Mouse (Mus musculus): ENCODE data around the gene Erfe. TPM values are rescaled to one million over a fixed set of nuclear protein-coding genes. Genes with fewer than 3 reads are reported as not detected.

Gene Erfe
- polyA plus RNA-seq (2014; fragmentation: Nextera tagmentation; extraction: Ambion mirVana), result 2.3 and 2.5 TPM in 2 replicates

GRCm38 (mm10) chr1:91366215-91367108, at the start of gene Erfe:
TSS of gene Erfe (plus strand) at chr1:91366430.
- peak within 1 kb of the TSS; percentile 95 for H3K4me2 ChIP-seq (replicated peaks; ENCODE audit: low read depth, low read length)
- peak within 1 kb of the TSS; percentile 48 for H3K4me3 ChIP-seq (ENCODE audit: low read length)
- WGBS, result 1% methylated on average over 65 of the region's 68 CpGs
- peaks cover 2% of the 10 kb centered on the region; the same call in 1 of the 2 replicates for H3K9me3 ChIP-seq (ENCODE audit: control insufficient read depth, low read length)
- ATAC-seq (ENCODE audit: low FRiP score, low TSS enrichment), result peak; percentile 60
- peaks cover 14% of the 10 kb centered on the region; the same call in 1 of the 2 replicates for H3K36me3 ChIP-seq (ENCODE audit: control insufficient read depth, insufficient read depth, low read length)
- H3K9ac ChIP-seq (ENCODE audit: low read depth, low read length), result peak within 1 kb of the TSS; percentile 65
- H3K4me1 ChIP-seq (ENCODE audit: control insufficient read depth, insufficient read depth, low read length), result no peaks in the 10 kb centered on the region
- H3K27ac ChIP-seq (ENCODE audit: low read depth, low read length), result no peak within 1 kb of the TSS
- H3K27me3 ChIP-seq (ENCODE audit: control insufficient read depth, insufficient read depth, low read length), result no peaks in the 10 kb centered on the region

DNA sequence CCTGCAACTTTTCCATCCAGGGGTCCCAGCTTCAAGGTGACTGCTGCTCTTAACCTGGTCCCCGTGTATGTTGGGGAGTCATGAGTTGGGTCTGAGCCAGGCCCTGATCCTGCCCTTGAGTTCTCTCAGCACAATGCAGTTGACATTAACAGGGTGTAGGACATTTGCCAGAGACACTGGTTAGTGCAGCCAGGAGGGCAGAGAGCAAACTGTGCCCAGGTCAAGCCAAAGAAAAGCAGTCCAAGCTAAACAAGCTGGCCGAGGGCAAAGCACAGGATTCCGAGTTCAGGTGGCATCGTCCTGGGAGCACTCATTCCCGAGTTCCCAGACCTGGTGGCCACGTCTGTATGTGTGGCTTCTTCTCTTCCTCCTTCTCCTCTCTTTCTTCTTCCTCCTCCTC, 48.6 kb upstream of the Erfe start:
- 84% methylated on average over 6 of the region's 6 CpGs for WGBS

GRCm38 (mm10) chr1:91321760-91322438, 44.3 kb upstream of the Erfe start, which contains the start of gene Espnl:
TSS of gene Espnl (plus strand) at chr1:91322075.
- Histone ChIP-seq H3K27me3 (ENCODE audit: control insufficient read depth, insufficient read depth, low read length) (no peaks in the 10 kb centered on the region), H3K4me2 (replicated peaks; ENCODE audit: low read depth, low read length) (no peak within 1 kb of the TSS), H3K27ac (ENCODE audit: low read depth, low read length) (no peak within 1 kb of the TSS), H3K4me1 (ENCODE audit: control insufficient read depth, insufficient read depth, low read length) (no peaks in the 10 kb centered on the region), H3K4me3 (ENCODE audit: low read length) (no peak within 1 kb of the TSS), H3K36me3 (ENCODE audit: control insufficient read depth, insufficient read depth, low read length) (no peaks in the 10 kb centered on the region), H3K9me3 (ENCODE audit: control insufficient read depth, low read length) (no peaks in the 10 kb centered on the region), H3K9ac (ENCODE audit: low read depth, low read length) (no peak within 1 kb of the TSS)
- WGBS, result 57% methylated on average over 19 of the region's 19 CpGs
- peak; percentile 63 for ATAC-seq (ENCODE audit: low FRiP score, low TSS enrichment)

More for the DNA sequence above, 48.6 kb upstream of the Erfe start:
- Histone ChIP-seq H3K36me3 (ENCODE audit: control insufficient read depth, insufficient read depth, low read length) (no peaks in the 10 kb centered on the region), H3K4me3 (ENCODE audit: low read length) (no peak overlapping the region), H3K4me1 (ENCODE audit: control insufficient read depth, insufficient read depth, low read length) (0 out of 2 replicates have a peak, but pooled peaks cover 4% of the 10 kb centered on the region), H3K27me3 (ENCODE audit: control insufficient read depth, insufficient read depth, low read length) (no peaks in the 10 kb centered on the region), H3K9ac (ENCODE audit: low read depth, low read length) (no peak overlapping the region), H3K9me3 (ENCODE audit: control insufficient read depth, low read length) (no peaks in the 10 kb centered on the region), H3K4me2 (replicated peaks; ENCODE audit: low read depth, low read length) (no peak overlapping the region), H3K27ac (ENCODE audit: low read depth, low read length) (no peak overlapping the region)
- ATAC-seq (ENCODE audit: low FRiP score, low TSS enrichment), result no peak

DNA sequence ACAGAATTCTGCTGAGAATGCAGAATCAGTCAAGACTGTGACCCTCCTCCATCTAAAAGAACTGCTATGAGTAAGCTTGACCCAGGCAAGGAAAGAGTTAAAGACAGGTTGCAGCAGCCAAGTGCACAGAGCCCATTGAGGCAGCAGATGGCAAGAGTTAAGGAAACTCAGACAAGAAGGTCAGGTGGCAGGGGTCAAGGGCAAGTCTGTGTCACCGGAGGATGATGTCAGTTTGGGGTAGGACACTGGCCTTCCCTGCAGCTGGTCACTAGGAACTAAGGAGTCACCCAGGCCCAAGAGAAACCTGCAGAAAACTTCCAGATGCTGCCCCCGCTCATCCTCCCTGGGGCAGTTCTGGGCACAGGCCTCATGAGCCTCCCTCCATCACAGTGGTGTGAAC, 41.6 kb upstream of the Erfe start:
- Histone ChIP-seq H3K27ac (ENCODE audit: low read depth, low read length) (no peak overlapping the region), H3K9ac (ENCODE audit: low read depth, low read length) (no peak overlapping the region), H3K4me1 (ENCODE audit: control insufficient read depth, insufficient read depth, low read length) (no peaks in the 10 kb centered on the region), H3K27me3 (ENCODE audit: control insufficient read depth, insufficient read depth, low read length) (no peaks in the 10 kb centered on the region), H3K4me3 (ENCODE audit: low read length) (no peak overlapping the region), H3K4me2 (replicated peaks; ENCODE audit: low read depth, low read length) (no peak overlapping the region), H3K36me3 (ENCODE audit: control insufficient read depth, insufficient read depth, low read length) (no peaks in the 10 kb centered on the region), H3K9me3 (ENCODE audit: control insufficient read depth, low read length) (no peaks in the 10 kb centered on the region)
- 59% methylated on average over 2 of the region's 2 CpGs for WGBS
- no peak for ATAC-seq (ENCODE audit: low FRiP score, low TSS enrichment)

DNA sequence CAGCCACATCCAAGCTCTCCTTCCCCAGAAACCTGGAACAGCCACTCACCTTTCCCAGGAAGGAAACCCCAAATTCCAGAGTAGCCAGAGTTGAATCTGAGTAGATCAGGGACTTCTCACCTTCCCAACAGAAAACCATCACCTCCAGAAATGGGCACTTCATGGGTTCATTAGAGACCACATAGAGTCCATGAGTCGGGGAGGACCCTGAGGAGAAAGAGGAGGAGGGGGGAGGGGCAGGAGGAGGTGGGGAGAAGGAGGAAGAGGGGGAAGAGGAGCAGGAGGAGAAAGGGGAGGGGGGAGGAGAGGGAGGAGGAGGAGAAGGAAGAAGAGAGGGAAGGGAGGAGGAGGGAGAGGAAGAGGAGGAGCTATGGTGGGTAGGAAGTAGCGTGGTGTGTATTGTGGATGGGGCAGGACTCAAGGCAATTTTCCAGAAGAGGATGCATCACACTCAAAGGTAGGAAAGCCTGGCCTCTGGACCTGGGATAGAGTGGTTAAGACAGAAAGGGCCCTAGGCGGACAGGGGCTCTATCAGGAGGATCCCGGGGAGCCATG, 40.7 kb upstream of the Erfe start:
- no peak overlapping the region for H3K4me2 ChIP-seq (replicated peaks; ENCODE audit: low read depth, low read length)
- H3K4me3 ChIP-seq (ENCODE audit: low read length), result no peak overlapping the region
- no peaks in the 10 kb centered on the region for H3K36me3 ChIP-seq (ENCODE audit: control insufficient read depth, insufficient read depth, low read length)
- no peaks in the 10 kb centered on the region for H3K27me3 ChIP-seq (ENCODE audit: control insufficient read depth, insufficient read depth, low read length)
- no peaks in the 10 kb centered on the region for H3K4me1 ChIP-seq (ENCODE audit: control insufficient read depth, insufficient read depth, low read length)
- ATAC-seq (ENCODE audit: low FRiP score, low TSS enrichment), result no peak
- H3K9me3 ChIP-seq (ENCODE audit: control insufficient read depth, low read length), result no peaks in the 10 kb centered on the region
- H3K27ac ChIP-seq (ENCODE audit: low read depth, low read length), result no peak overlapping the region
- 71% methylated on average over 4 of the region's 4 CpGs for WGBS
- no peak overlapping the region for H3K9ac ChIP-seq (ENCODE audit: low read depth, low read length)

- Histone ChIP-seq H3K27ac (ENCODE audit: low read depth, low read length) (no peak overlapping the region), H3K9ac (ENCODE audit: low read depth, low read length) (no peak overlapping the region), H3K9me3 (ENCODE audit: control insufficient read depth, low read length) (no peaks in the 10 kb centered on the region), H3K4me3 (ENCODE audit: low read length) (no peak overlapping the region), H3K4me1 (ENCODE audit: control insufficient read depth, insufficient read depth, low read length) (no peaks in the 10 kb centered on the region), H3K36me3 (ENCODE audit: control insufficient read depth, insufficient read depth, low read length) (no peaks in the 10 kb centered on the region), H3K27me3 (ENCODE audit: control insufficient read depth, insufficient read depth, low read length) (no peaks in the 10 kb centered on the region), H3K4me2 (replicated peaks; ENCODE audit: low read depth, low read length) (no peak overlapping the region)
- 65% methylated on average over 4 of the region's 4 CpGs for WGBS
- ATAC-seq (ENCODE audit: low FRiP score, low TSS enrichment), result no peak
These were observed 34.1 kb upstream of the Erfe start for GRCm38 (mm10) chr1:91332102-91332501.

DNA sequence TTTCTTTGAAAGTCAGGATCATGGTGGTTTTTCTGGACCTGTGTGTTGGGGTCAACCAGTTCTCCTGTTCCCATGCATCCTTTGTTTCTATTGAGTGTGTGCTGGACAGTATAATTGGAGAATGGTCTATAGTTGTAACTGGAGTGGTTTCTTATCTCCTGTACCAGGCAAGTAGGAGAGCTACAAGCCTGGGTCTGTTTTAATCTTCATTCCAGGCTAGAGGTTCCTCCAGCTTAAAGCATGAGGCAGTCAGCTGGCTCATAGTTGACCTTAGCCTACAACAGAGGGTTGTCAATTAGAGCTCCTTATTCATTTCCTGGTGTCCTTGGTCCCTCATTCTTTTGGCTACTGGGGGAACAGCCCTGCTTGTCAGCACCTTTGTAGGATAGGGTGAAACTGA, 32.6 kb upstream of the Erfe start:
- H3K36me3 ChIP-seq (ENCODE audit: control insufficient read depth, insufficient read depth, low read length), result no peaks in the 10 kb centered on the region
- no peak overlapping the region for H3K4me3 ChIP-seq (ENCODE audit: low read length)
- no peaks in the 10 kb centered on the region for H3K9me3 ChIP-seq (ENCODE audit: control insufficient read depth, low read length)
- H3K27me3 ChIP-seq (ENCODE audit: control insufficient read depth, insufficient read depth, low read length), result no peaks in the 10 kb centered on the region
- H3K4me2 ChIP-seq (replicated peaks; ENCODE audit: low read depth, low read length), result no peak overlapping the region
- no peak for ATAC-seq (ENCODE audit: low FRiP score, low TSS enrichment)
- H3K9ac ChIP-seq (ENCODE audit: low read depth, low read length), result no peak overlapping the region
- no peaks in the 10 kb centered on the region for H3K4me1 ChIP-seq (ENCODE audit: control insufficient read depth, insufficient read depth, low read length)
- no peak overlapping the region for H3K27ac ChIP-seq (ENCODE audit: low read depth, low read length)

DNA sequence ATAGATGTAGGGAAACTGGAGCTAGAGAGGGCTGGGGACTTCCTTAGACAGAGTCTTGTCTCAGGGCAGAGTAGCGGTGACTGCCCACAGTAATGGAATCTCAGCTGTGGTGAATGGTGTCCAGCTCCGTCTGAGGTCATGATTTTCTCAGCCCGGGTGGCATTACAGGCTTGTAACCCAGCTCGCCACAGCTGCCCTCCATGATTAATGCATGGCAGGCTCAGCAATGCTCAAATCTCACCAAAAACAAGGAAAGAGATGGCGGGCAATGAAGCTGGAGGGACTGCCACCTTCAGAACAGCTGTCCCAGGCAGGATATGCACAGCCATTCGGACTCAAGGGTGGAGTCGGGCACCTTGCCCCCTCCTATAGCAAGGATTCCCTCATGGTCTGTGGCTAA, 28.9 kb upstream of the Erfe start:
- ATAC-seq (ENCODE audit: low FRiP score, low TSS enrichment), result no peak
- H3K4me3 ChIP-seq (ENCODE audit: low read length), result no peak overlapping the region
- H3K4me2 ChIP-seq (replicated peaks; ENCODE audit: low read depth, low read length), result no peak overlapping the region
- WGBS, result 86% methylated on average over 7 of the region's 7 CpGs
- no peaks in the 10 kb centered on the region for H3K36me3 ChIP-seq (ENCODE audit: control insufficient read depth, insufficient read depth, low read length)
- no peaks in the 10 kb centered on the region for H3K9me3 ChIP-seq (ENCODE audit: control insufficient read depth, low read length)
- no peak overlapping the region for H3K27ac ChIP-seq (ENCODE audit: low read depth, low read length)
- H3K4me1 ChIP-seq (ENCODE audit: control insufficient read depth, insufficient read depth, low read length), result no peaks in the 10 kb centered on the region
- no peak overlapping the region for H3K9ac ChIP-seq (ENCODE audit: low read depth, low read length)
- peaks cover 2% of the 10 kb centered on the region; the same call in 1 of the 2 replicates for H3K27me3 ChIP-seq (ENCODE audit: control insufficient read depth, insufficient read depth, low read length)

GRCm38 (mm10) chr1:91344001-91344400, 22.2 kb upstream of the Erfe start:
- H3K4me3 ChIP-seq (ENCODE audit: low read length), result no peak overlapping the region
- WGBS, result 91% methylated on average over 3 of the region's 3 CpGs
- H3K4me2 ChIP-seq (replicated peaks; ENCODE audit: low read depth, low read length), result no peak overlapping the region
- H3K9ac ChIP-seq (ENCODE audit: low read depth, low read length), result no peak overlapping the region
- H3K27me3 ChIP-seq (ENCODE audit: control insufficient read depth, insufficient read depth, low read length), result peaks cover 40% of the 10 kb centered on the region
- H3K4me1 ChIP-seq (ENCODE audit: control insufficient read depth, insufficient read depth, low read length), result no peaks in the 10 kb centered on the region
- H3K9me3 ChIP-seq (ENCODE audit: control insufficient read depth, low read length), result no peaks in the 10 kb centered on the region
- ATAC-seq (ENCODE audit: low FRiP score, low TSS enrichment), result no peak
- no peaks in the 10 kb centered on the region for H3K36me3 ChIP-seq (ENCODE audit: control insufficient read depth, insufficient read depth, low read length)
- no peak overlapping the region for H3K27ac ChIP-seq (ENCODE audit: low read depth, low read length)
